Mouse (Mus musculus) skeletal muscle tissue, adult 2 months (tissue): ENCODE results near the gene Kcnn4.

ENCODE experiments used
- DNase-seq: peaks from one replicate; pipeline ENCODE4 v3.0.0-alpha.2; 2012; ENCODE audit warnings: low read depth, low spot score

Gene Kcnn4

GRCm38 (mm10) chr7:24425919-24426318 is 55.9 kb downstream of the Kcnn4 start:
- DNase-seq, result no peak

DNA sequence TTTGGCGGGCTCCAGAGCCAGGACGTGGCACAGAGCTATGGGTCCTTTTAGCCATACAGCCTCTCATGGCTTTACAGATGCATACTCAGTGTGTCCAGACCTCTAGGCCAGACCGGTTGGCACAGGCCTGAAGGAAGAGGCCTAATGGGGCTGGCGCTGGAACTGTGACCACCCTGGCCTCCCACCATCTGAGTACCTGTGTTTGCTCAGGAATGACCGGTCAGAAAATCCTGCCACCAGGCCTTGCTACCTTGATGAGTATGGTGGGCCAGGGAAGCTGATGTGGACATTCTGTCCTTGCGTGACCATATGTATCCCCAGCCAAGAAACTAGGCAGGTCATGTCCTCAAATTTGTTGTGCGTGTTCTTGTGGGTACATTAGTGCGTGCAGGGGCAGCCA is 57.1 kb downstream of the Kcnn4 start:
- no peak for DNase-seq

DNA sequence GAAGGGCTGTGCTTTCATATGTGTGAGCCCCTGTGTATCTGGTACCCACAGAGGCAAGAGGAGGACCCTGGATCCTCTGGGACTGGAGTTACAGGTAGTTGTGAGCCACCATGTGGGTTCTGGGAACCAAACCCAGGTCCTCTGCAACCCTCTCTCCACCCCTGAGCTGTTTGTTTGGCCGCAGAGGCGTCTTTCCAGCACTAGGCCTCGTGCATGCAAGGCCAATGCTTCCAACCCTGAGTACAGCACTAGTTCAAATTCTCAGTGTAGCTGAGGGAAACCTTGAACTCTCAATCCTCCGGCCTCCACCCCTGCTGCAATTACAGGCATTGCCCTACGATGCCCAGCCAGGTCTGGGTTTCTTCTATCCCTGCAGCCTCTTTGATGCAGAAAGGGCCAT is 58.7 kb downstream of the Kcnn4 start:
- DNase-seq, result no peak

GRCm38 (mm10) chr7:24429413-24430112 is 59.5 kb downstream of the Kcnn4 start:
- peak; percentile 68 for DNase-seq

DNA sequence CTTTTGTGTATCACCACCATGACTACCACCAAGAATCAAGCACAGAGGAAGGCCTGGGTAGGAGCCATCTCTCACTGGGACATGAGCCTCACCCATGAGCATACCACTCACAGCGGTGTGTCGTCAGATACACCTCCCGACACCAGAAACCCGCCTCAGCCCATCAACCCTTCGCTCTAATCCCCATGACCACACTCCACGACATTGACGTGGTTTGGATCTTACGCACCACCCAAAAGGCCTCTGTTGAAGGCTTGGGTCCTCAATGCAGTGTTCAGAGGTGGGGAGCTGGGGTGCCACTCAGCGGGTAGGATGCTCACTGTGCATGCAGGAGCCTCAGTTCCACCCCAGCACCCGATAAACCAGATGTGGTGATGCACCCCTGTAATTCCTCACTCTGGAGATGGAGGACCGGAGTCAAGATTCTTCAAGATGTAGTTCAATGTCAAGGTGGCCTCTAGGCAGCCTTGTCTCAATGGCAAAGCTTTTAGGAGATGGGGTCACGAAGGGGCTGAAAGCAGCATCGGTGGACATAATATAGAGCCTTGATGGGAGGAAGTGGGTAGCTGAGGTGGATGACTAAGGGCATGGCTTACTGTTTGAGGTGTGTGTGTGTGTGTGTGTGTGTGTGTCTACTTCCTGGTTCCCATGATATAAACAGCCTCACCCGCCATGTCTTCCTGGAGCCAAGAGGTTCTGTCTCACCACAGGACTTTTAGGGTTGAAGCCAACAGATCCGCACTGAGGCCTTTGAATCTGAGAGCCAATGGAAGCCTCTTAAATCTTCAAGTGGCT is 60.7 kb downstream of the Kcnn4 start:
- DNase-seq, result no peak

DNA sequence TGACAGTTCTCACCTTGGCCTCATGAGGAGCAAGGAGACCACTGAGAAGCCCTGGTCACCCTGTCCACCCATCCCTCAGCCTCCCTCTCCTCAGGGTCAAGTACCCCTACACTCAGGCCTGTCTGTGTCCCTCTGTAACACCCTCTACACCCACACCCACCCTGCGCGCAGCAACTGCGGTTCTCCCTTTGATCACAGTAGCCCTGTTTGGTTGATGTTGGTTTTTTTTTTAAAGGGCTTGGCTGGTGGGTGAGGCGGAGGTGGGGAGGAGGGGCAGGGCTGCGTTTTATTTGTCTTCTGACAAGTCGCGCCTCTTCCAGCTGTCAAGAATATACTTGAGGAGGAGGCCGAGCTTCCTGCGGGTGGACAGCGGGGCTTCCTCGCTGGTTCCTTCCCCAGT is 61.6 kb downstream of the Kcnn4 start:
- no peak for DNase-seq

- no peak for DNase-seq
These were observed 65.2 kb downstream of the Kcnn4 start for GRCm38 (mm10) chr7:24435305-24435704.
